Mouse (Mus musculus) hindbrain, postnatal 0 days (tissue): Measurements from ENCODE around the gene Get4. TPM values are rescaled to one million over a fixed set of nuclear protein-coding genes. Genes with fewer than 3 reads are reported as not detected.

Experiments used
- ATAC-seq: fragments of 200-750 bp; cut with Nextera tagmentation; 2 replicates; pipeline ENCODE4 v1.8.0; 2017; ENCODE audit warnings: mild to moderate bottlenecking, moderate TSS enrichment, moderate library complexity
- DNase-seq: peaks from one replicate; pipeline ENCODE4 v3.0.0-alpha.2; 2015; ENCODE audit warnings: low spot score
- H3K27ac ChIP-seq: fragments of 300-500 bp; sonication (generic); 2 replicates; pipeline ENCODE4 v1.5.1; 2014; ENCODE audit warnings: mild to moderate bottlenecking
- H3K27me3 ChIP-seq: fragments of 300-500 bp; sonication (generic); 2 replicates; pipeline ENCODE4 v1.6.1; 2014; ENCODE audit warnings: low read length, mixed read lengths; ENCODE audit not compliant: insufficient read depth
- H3K36me3 ChIP-seq: fragments of 300-500 bp; sonication (generic); 2 replicates; pipeline ENCODE4 v1.6.1; 2014; ENCODE audit warnings: low read length, mixed read lengths; ENCODE audit not compliant: insufficient read depth
- H3K4me1 ChIP-seq: fragments of 300-500 bp; sonication (generic); 2 replicates; pipeline ENCODE4 v1.6.1; 2014; ENCODE audit warnings: antibody characterized with exemption, low read length, mixed read lengths; ENCODE audit not compliant: insufficient read depth
- H3K4me2 ChIP-seq: fragments of 300-500 bp; sonication (generic); 2 replicates; pipeline ENCODE4 v1.6.1; 2014; ENCODE audit warnings: low read depth, mild to moderate bottlenecking, low read length, moderate library complexity, mixed read lengths
- H3K4me3 ChIP-seq: fragments of 300-500 bp; sonication (generic); 2 replicates; pipeline ENCODE4 v1.5.1; 2014; ENCODE audit warnings: low read length
- H3K9ac ChIP-seq: fragments of 300-500 bp; sonication (generic); replicated peaks from 2 replicates; pipeline ENCODE4 v1.6.1; 2014; ENCODE audit warnings: mild to moderate bottlenecking, low read length, moderate library complexity, mixed read lengths
- H3K9me3 ChIP-seq: fragments of 300-500 bp; sonication (generic); 2 replicates; pipeline ENCODE4 v1.6.1; 2016; ENCODE audit warnings: low read length, mixed read lengths
- CTCF ChIP-seq: IDR thresholded peaks from 2 replicates; pipeline ENCODE4 v1.5.1; 2016; ENCODE audit warnings: antibody characterized with exemption, control low read depth, low read depth
- WGBS: fragments of 180-500 bp; shearing (Covaris S2); extraction: QIAGEN DNeasy Blood & Tissue Kit; methylation state at CpG from one replicate; pipeline ENCODE4 v1.1.7; 2014; 5-methylcytosine and 5-hydroxymethylcytosine counted together
- polyA plus RNA-seq: library from polyadenylated mRNA; unstranded; fragments of >200 nt; fragmentation: Nextera tagmentation; extraction: Ambion mirVana; gene quantifications from 2 replicates; pipeline ENCODE4 v1.2.1, GENCODE M21; 2015
- total RNA-seq: library from RNA; depleted of rRNA; stranded (reverse); fragments of >200 nt; gene quantifications from 2 replicates; pipeline ENCODE4 v1.2.3, GENCODE M21; 2014; rRNA removed

Gene Get4
- total and polyA plus RNA-seq, 2 experiments from 2014 or later: 49.2 to 141 TPM

GRCm38 (mm10) chr5:139311822-139312221, 59.7 kb downstream of the Get4 start:
- 85% methylated on average over 9 of the region's 9 CpGs for WGBS
- Histone ChIP-seq H3K27ac (no peak overlapping the region), H3K4me3 (no peak overlapping the region), H3K4me2 (no peak overlapping the region), H3K27me3 (no peaks in the 10 kb centered on the region), H3K9me3 (no peaks in the 10 kb centered on the region), H3K4me1 (no peaks in the 10 kb centered on the region), H3K36me3 (no peaks in the 10 kb centered on the region), H3K9ac (no peak overlapping the region)
- DNase-seq: no peak
- no peak for ATAC-seq
- TF ChIP-seq CTCF: no peak

- Histone ChIP-seq H3K4me2 (no peak overlapping the region), H3K9me3 (no peaks in the 10 kb centered on the region), H3K36me3 (no peaks in the 10 kb centered on the region), H3K4me3 (no peak overlapping the region), H3K9ac (no peak overlapping the region), H3K4me1 (no peaks in the 10 kb centered on the region), H3K27ac (no peak overlapping the region), H3K27me3 (no peaks in the 10 kb centered on the region)
- DNase-seq (no peak), ATAC-seq (no peak)
- 88% methylated on average over 9 of the region's 9 CpGs for WGBS
- no peak for TF ChIP-seq CTCF
Observed at GRCm38 (mm10) chr5:139313536-139313935, 61.4 kb downstream of the Get4 start.

- Histone ChIP-seq H3K27ac (no peak overlapping the region), H3K9me3 (no peaks in the 10 kb centered on the region), H3K4me3 (no peak overlapping the region), H3K9ac (no peak overlapping the region), H3K4me1 (no peaks in the 10 kb centered on the region), H3K4me2 (no peak overlapping the region), H3K27me3 (no peaks in the 10 kb centered on the region), H3K36me3 (no peaks in the 10 kb centered on the region)
- no peak for DNase-seq
- ATAC-seq: no peak
- 74% methylated on average over 12 of the region's 12 CpGs for WGBS
- no peak for TF ChIP-seq CTCF
Observed at GRCm38 (mm10) chr5:139314941-139315642, 63.0 kb downstream of the Get4 start.

- no peak for TF ChIP-seq CTCF
- Histone ChIP-seq H3K4me1 (no peaks in the 10 kb centered on the region), H3K27me3 (no peaks in the 10 kb centered on the region), H3K27ac (no peak overlapping the region), H3K4me3 (no peak overlapping the region), H3K9ac (no peak overlapping the region), H3K4me2 (no peak overlapping the region), H3K36me3 (no peaks in the 10 kb centered on the region), H3K9me3 (no peaks in the 10 kb centered on the region)
- WGBS: 80% methylated on average over 6 of the region's 6 CpGs
- DNase-seq: no peak
- ATAC-seq: no peak
Observed at GRCm38 (mm10) chr5:139316982-139317675, 65.0 kb downstream of the Get4 start.

GRCm38 (mm10) chr5:139317751-139318504, 65.8 kb downstream of the Get4 start:
- TF ChIP-seq CTCF: no peak
- no peaks in the 10 kb centered on the region for H3K9me3 ChIP-seq
- DNase-seq: no peak
- no peak overlapping the region for H3K9ac ChIP-seq
- H3K4me3 ChIP-seq: no peak overlapping the region
- H3K4me2 ChIP-seq: no peak overlapping the region
- WGBS: 62% methylated on average over 21 of the region's 21 CpGs
- H3K4me1 ChIP-seq: no peaks in the 10 kb centered on the region
- ATAC-seq: no peak
- no peaks in the 10 kb centered on the region for H3K27me3 ChIP-seq
- H3K27ac ChIP-seq: no peak overlapping the region
- no peaks in the 10 kb centered on the region for H3K36me3 ChIP-seq

Other genes with a start within 250 kb of the Get4 start
- gene Prkar1b, start 102.3 kb upstream of the Get4 start, total RNA-seq: 264 and 274 TPM in 2 replicates
- gene Prkar1b, start 102.3 kb upstream of the Get4 start, polyA plus RNA-seq: 297 and 322 TPM in 2 replicates
- 12.8 and 16.3 TPM in 2 replicates for gene Dnaaf5, start 102.1 kb upstream of the Get4 start, total RNA-seq
- 1.8 and 2.2 TPM in 2 replicates for gene Dnaaf5, start 102.1 kb upstream of the Get4 start, polyA plus RNA-seq
- gene Sun1, start 51.7 kb upstream of the Get4 start, total RNA-seq: 52.7 and 78.5 TPM in 2 replicates
- 33.9 and 36.2 TPM in 2 replicates for gene Sun1, start 51.7 kb upstream of the Get4 start, polyA plus RNA-seq
- gene Adap1, start 73.3 kb downstream of the Get4 start, total RNA-seq: 241 and 242 TPM in 2 replicates
- gene Adap1, start 73.3 kb downstream of the Get4 start, polyA plus RNA-seq: 123 and 128 TPM in 2 replicates
- 93.7 and 106 TPM in 2 replicates for gene Cox19, start 99.1 kb downstream of the Get4 start, total RNA-seq
- gene Cox19, start 99.1 kb downstream of the Get4 start, polyA plus RNA-seq: 86.3 and 91.0 TPM in 2 replicates
- not detected in 2 replicates for gene Cyp2w1, start 100.3 kb downstream of the Get4 start, total RNA-seq
- gene Cyp2w1, start 100.3 kb downstream of the Get4 start, polyA plus RNA-seq: not detected in 2 replicates
- gene Gpr146, start 125.4 kb downstream of the Get4 start, total RNA-seq: 8.1 and 10.1 TPM in 2 replicates
- gene Gpr146, start 125.4 kb downstream of the Get4 start, polyA plus RNA-seq: 3.7 and 4.4 TPM in 2 replicates
- gene C130050O18Rik, start 153.0 kb downstream of the Get4 start, total RNA-seq: 1.1 TPM in 1 of 2 replicates, not detected in the other
- 0.34 TPM in 1 of 2 replicates, not detected in the other for gene C130050O18Rik, start 153.0 kb downstream of the Get4 start, polyA plus RNA-seq
- 5.8 and 9.6 TPM in 2 replicates for gene Gper1, start 170.8 kb downstream of the Get4 start, total RNA-seq
- gene Gper1, start 170.8 kb downstream of the Get4 start, polyA plus RNA-seq: 5.6 and 6.2 TPM in 2 replicates
- 6.1 and 12.8 TPM in 2 replicates for gene 3110082I17Rik, start 208.2 kb downstream of the Get4 start, total RNA-seq
- 17.1 and 18.2 TPM in 2 replicates for gene 3110082I17Rik, start 208.2 kb downstream of the Get4 start, polyA plus RNA-seq
- gene Zfand2a, start 232.2 kb downstream of the Get4 start, total RNA-seq: 55.2 and 61.1 TPM in 2 replicates
- gene Zfand2a, start 232.2 kb downstream of the Get4 start, polyA plus RNA-seq: 19.4 and 26.2 TPM in 2 replicates